Mouse (Mus musculus) forebrain, embryonic 15.5 days (tissue): ENCODE data around the gene Plppr2. TPM values are rescaled to one million over a fixed set of nuclear protein-coding genes. Genes with fewer than 3 reads are reported as not detected.

Experiments
- ATAC-seq: fragments of 200-750 bp; cut with Nextera tagmentation; replicated peaks from 2 replicates; pipeline ENCODE4 v1.8.0; 2017; ENCODE audit warnings: mild to moderate bottlenecking, moderate TSS enrichment, moderate library complexity
- H3K27ac ChIP-seq: fragments of 300-500 bp; sonication (generic); replicated peaks from 2 replicates; pipeline ENCODE4 v1.5.1; 2015; ENCODE audit warnings: mild to moderate bottlenecking, inconsistent platforms
- H3K27me3 ChIP-seq: fragments of 300-500 bp; sonication (generic); 2 replicates; pipeline ENCODE4 v1.6.1; 2015; ENCODE audit warnings: inconsistent platforms
- H3K36me3 ChIP-seq: fragments of 300-500 bp; sonication (generic); 2 replicates; pipeline ENCODE4 v1.6.1; 2015; ENCODE audit warnings: mild to moderate bottlenecking, inconsistent platforms
- H3K4me1 ChIP-seq: fragments of 300-500 bp; sonication (generic); 2 replicates; pipeline ENCODE4 v1.6.1; 2015; ENCODE audit warnings: inconsistent platforms
- H3K4me2 ChIP-seq: fragments of 300-500 bp; sonication (generic); replicated peaks from 2 replicates; pipeline ENCODE4 v1.6.1; 2015; ENCODE audit warnings: mild to moderate bottlenecking, inconsistent platforms
- H3K4me3 ChIP-seq: fragments of 300-500 bp; sonication (generic); 2 replicates; pipeline ENCODE4 v1.5.1; 2015; ENCODE audit warnings: mild to moderate bottlenecking, inconsistent platforms
- H3K9ac ChIP-seq: fragments of 300-500 bp; sonication (generic); replicated peaks from 2 replicates; pipeline ENCODE4 v1.6.1; 2015; ENCODE audit warnings: mild to moderate bottlenecking, inconsistent platforms
- H3K9me3 ChIP-seq: fragments of 300-500 bp; sonication (generic); 2 replicates; pipeline ENCODE4 v1.6.1; 2016; ENCODE audit warnings: inconsistent platforms
- WGBS: fragments of 180-500 bp; shearing (Covaris S2); methylation state at CpG from one replicate; pipeline ENCODE4 v1.1.7; 2015; ENCODE audit warnings: mixed read lengths; 5-methylcytosine and 5-hydroxymethylcytosine counted together
- polyA plus RNA-seq: library from polyadenylated mRNA; unstranded; fragments of >200 nt; fragmentation: Nextera tagmentation; extraction: Ambion mirVana; gene quantifications from 2 replicates; pipeline ENCODE4 v1.2.1, GENCODE M21; 2015

The Plppr2 gene
- polyA plus RNA-seq, 1 experiment from 2014 or later, result 73.0 TPM

- Histone ChIP-seq H3K27ac (no peak overlapping the region), H3K4me2 (0 out of 2 replicates have a peak overlapping the region, but pooled peaks have one; percentile 68)
Observed at GRCm38 (mm10) chr9:21935466-21936131, 1.2 kb upstream of the Plppr2 start.

GRCm38 (mm10) chr9:21937711-21938175 lies 910 bp downstream of the Plppr2 start:
- Histone ChIP-seq H3K9ac (peak overlapping the region; percentile 89; the same call in 1 of the 2 replicates), H3K27me3 (no peaks in the 10 kb centered on the region), H3K36me3 (peaks cover 14% of the 10 kb centered on the region), H3K4me1 (peaks cover 24% of the 10 kb centered on the region), H3K9me3 (no peaks in the 10 kb centered on the region), H3K4me2 (peak overlapping the region; percentile 68), H3K27ac (peak overlapping the region; percentile 85), H3K4me3 (peak overlapping the region; percentile 92)
- WGBS, result 68% methylated on average over 4 of the region's 4 CpGs
- ATAC-seq, result no peak; the same call in 1 of the 2 replicates

More at GRCm38 (mm10) chr9:21935466-21936131, 1.2 kb upstream of the Plppr2 start:
- Histone ChIP-seq H3K36me3 (peaks cover 6% of the 10 kb centered on the region), H3K27me3 (no peaks in the 10 kb centered on the region), H3K9me3 (no peaks in the 10 kb centered on the region), H3K4me3 (no peak overlapping the region), H3K9ac (no peak overlapping the region), H3K4me1 (peaks cover 24% of the 10 kb centered on the region)
- ATAC-seq, result no peak
- 87% methylated on average over 7 of the region's 7 CpGs for WGBS

- H3K9me3 ChIP-seq, result no peaks in the 10 kb centered on the region
- WGBS, result 84% methylated on average over 4 of the region's 4 CpGs
Observed at GRCm38 (mm10) chr9:21938234-21938855, 1.5 kb downstream of the Plppr2 start.

GRCm38 (mm10) chr9:21943046-21943445 lies 6.2 kb downstream of the Plppr2 start:
- Histone ChIP-seq H3K27ac (no peak overlapping the region), H3K36me3 (peaks cover 27% of the 10 kb centered on the region), H3K4me2 (no peak overlapping the region), H3K9ac (no peak overlapping the region), H3K27me3 (no peaks in the 10 kb centered on the region), H3K4me3 (no peak overlapping the region), H3K9me3 (no peaks in the 10 kb centered on the region), H3K4me1 (peaks cover 11% of the 10 kb centered on the region)
- WGBS, result 87% methylated on average over 11 of the region's 12 CpGs
- no peak for ATAC-seq

More at GRCm38 (mm10) chr9:21938234-21938855, 1.5 kb downstream of the Plppr2 start:
- Histone ChIP-seq H3K27ac (peak overlapping the region; percentile 85; the same call in 1 of the 2 replicates), H3K9ac (peak overlapping the region; percentile 89; the same call in 1 of the 2 replicates), H3K36me3 (peaks cover 14% of the 10 kb centered on the region), H3K4me3 (peak overlapping the region; percentile 92), H3K27me3 (no peaks in the 10 kb centered on the region), H3K4me1 (peaks cover 24% of the 10 kb centered on the region), H3K4me2 (peak overlapping the region; percentile 68)
- ATAC-seq, result no peak

GRCm38 (mm10) chr9:21943638-21944037 lies 6.8 kb downstream of the Plppr2 start:
- Histone ChIP-seq H3K36me3 (peaks cover 27% of the 10 kb centered on the region), H3K27me3 (no peaks in the 10 kb centered on the region), H3K4me3 (no peak overlapping the region), H3K9ac (no peak overlapping the region), H3K4me2 (no peak overlapping the region), H3K4me1 (peaks cover 5% of the 10 kb centered on the region), H3K27ac (no peak overlapping the region), H3K9me3 (no peaks in the 10 kb centered on the region)
- WGBS, result 58% methylated on average over 12 of the region's 12 CpGs
- ATAC-seq, result 0 out of 2 replicates have a peak, but pooled peaks have one; percentile 35

- Histone ChIP-seq H3K4me3 (no peak overlapping the region), H3K27ac (no peak overlapping the region), H3K27me3 (0 out of 2 replicates have a peak, but pooled peaks cover 3% of the 10 kb centered on the region), H3K9me3 (no peaks in the 10 kb centered on the region), H3K4me1 (no peaks in the 10 kb centered on the region), H3K36me3 (peaks cover 25% of the 10 kb centered on the region), H3K4me2 (no peak overlapping the region), H3K9ac (no peak overlapping the region)
- WGBS, result 30% methylated on average over 23 of the region's 23 CpGs
- ATAC-seq, result no peak
Observed at GRCm38 (mm10) chr9:21944267-21944666, 7.4 kb downstream of the Plppr2 start.

GRCm38 (mm10) chr9:21947540-21948130 lies 10.8 kb downstream of the Plppr2 start:
- Histone ChIP-seq H3K9me3 (no peaks in the 10 kb centered on the region), H3K36me3 (peaks cover 14% of the 10 kb centered on the region), H3K4me2 (no peak overlapping the region), H3K4me1 (no peaks in the 10 kb centered on the region), H3K27me3 (0 out of 2 replicates have a peak, but pooled peaks cover 3% of the 10 kb centered on the region), H3K4me3 (no peak overlapping the region), H3K27ac (no peak overlapping the region), H3K9ac (no peak overlapping the region)
- whole genome bisulfite sequencing, result 10% methylated on average over 28 of the region's 28 CpGs
- ATAC-seq, result no peak; the same call in 1 of the 2 replicates

GRCm38 (mm10) chr9:21948146-21948545 lies 11.3 kb downstream of the Plppr2 start:
- Histone ChIP-seq H3K4me2 (no peak overlapping the region), H3K9me3 (no peaks in the 10 kb centered on the region), H3K4me3 (no peak overlapping the region), H3K36me3 (peaks cover 14% of the 10 kb centered on the region), H3K27me3 (0 out of 2 replicates have a peak, but pooled peaks cover 3% of the 10 kb centered on the region), H3K27ac (no peak overlapping the region), H3K9ac (no peak overlapping the region), H3K4me1 (peaks cover 2% of the 10 kb centered on the region; the same call in 1 of the 2 replicates)
- 66% methylated on average over 8 of the region's 8 CpGs for WGBS
- no peak for ATAC-seq

- Histone ChIP-seq H3K9me3 (no peaks in the 10 kb centered on the region), H3K9ac (no peak overlapping the region), H3K36me3 (peaks cover 14% of the 10 kb centered on the region), H3K4me1 (peaks cover 9% of the 10 kb centered on the region), H3K4me2 (no peak overlapping the region), H3K27me3 (0 out of 2 replicates have a peak, but pooled peaks cover 3% of the 10 kb centered on the region), H3K4me3 (no peak overlapping the region), H3K27ac (no peak overlapping the region)
- 68% methylated on average over 6 of the region's 6 CpGs for WGBS
- ATAC-seq, result no peak
Observed at GRCm38 (mm10) chr9:21948790-21949189, 12.0 kb downstream of the Plppr2 start.

- no peaks in the 10 kb centered on the region for H3K9me3 ChIP-seq
Observed at GRCm38 (mm10) chr9:21950322-21950721, 13.5 kb downstream of the Plppr2 start.

GRCm38 (mm10) chr9:21951977-21952376 lies 15.1 kb downstream of the Plppr2 start:
- Histone ChIP-seq H3K27me3 (0 out of 2 replicates have a peak, but pooled peaks cover 3% of the 10 kb centered on the region), H3K36me3 (peaks cover 6% of the 10 kb centered on the region; the same call in 1 of the 2 replicates), H3K27ac (no peak overlapping the region), H3K4me3 (no peak overlapping the region), H3K4me1 (peaks cover 22% of the 10 kb centered on the region), H3K9me3 (no peaks in the 10 kb centered on the region), H3K9ac (no peak overlapping the region), H3K4me2 (no peak overlapping the region)
- no peak for ATAC-seq
- 81% methylated on average over 3 of the region's 3 CpGs for WGBS

More at GRCm38 (mm10) chr9:21950322-21950721, 13.5 kb downstream of the Plppr2 start:
- 22% methylated on average over 11 of the region's 11 CpGs for WGBS
- Histone ChIP-seq H3K4me2 (no peak overlapping the region), H3K4me3 (no peak overlapping the region), H3K4me1 (peaks cover 14% of the 10 kb centered on the region), H3K27ac (no peak overlapping the region), H3K27me3 (0 out of 2 replicates have a peak, but pooled peaks cover 3% of the 10 kb centered on the region), H3K9ac (no peak overlapping the region), H3K36me3 (peaks cover 10% of the 10 kb centered on the region; the same call in 1 of the 2 replicates)
- ATAC-seq, result no peak
